Mouse (Mus musculus) liver, adult 2 months (tissue): Measurements from ENCODE around the gene Adamtsl1. TPM values are rescaled to one million over a fixed set of nuclear protein-coding genes. Genes with fewer than 3 reads are reported as not detected.

Source experiments
- DNase-seq: peaks from one replicate; pipeline ENCODE4 v3.0.0-alpha.2; 2011; ENCODE audit warnings: low read depth, low spot score; ENCODE audit errors: extremely low read depth
- H3K27ac ChIP-seq: fragments of 200-500 bp; replicated peaks from 2 replicates; pipeline ENCODE4 v1.5.1; 2012; ENCODE audit warnings: low read depth, mild to moderate bottlenecking, control low read depth, inconsistent platforms, low read length; ENCODE audit not compliant: insufficient read depth
- H3K27me3 ChIP-seq: fragments of 200-500 bp; 2 replicates; pipeline ENCODE4 v1.6.1; 2012; ENCODE audit warnings: mild to moderate bottlenecking, moderate library complexity, low read length, inconsistent platforms; ENCODE audit not compliant: control insufficient read depth, insufficient read depth
- H3K36me3 ChIP-seq: fragments of 200-500 bp; 2 replicates; pipeline ENCODE4 v1.6.1; 2012; ENCODE audit warnings: low read length, inconsistent platforms; ENCODE audit not compliant: control insufficient read depth, insufficient read depth
- H3K4me1 ChIP-seq: fragments of 200-500 bp; 2 replicates; pipeline ENCODE4 v1.6.1; 2011; ENCODE audit warnings: low read length; ENCODE audit not compliant: control insufficient read depth, insufficient read depth
- H3K4me3 ChIP-seq: fragments of 200-500 bp; 2 replicates; pipeline ENCODE4 v1.5.1; 2011; ENCODE audit warnings: low read depth, mild to moderate bottlenecking, control low read depth, low read length, moderate library complexity; ENCODE audit not compliant: insufficient read depth
- H3K79me2 ChIP-seq: fragments of 200-500 bp; 2 replicates; pipeline ENCODE4 v1.6.1; 2012; ENCODE audit warnings: inconsistent platforms, mild to moderate bottlenecking, low read length, moderate library complexity; ENCODE audit not compliant: control insufficient read depth, insufficient read depth
- H3K9ac ChIP-seq: fragments of 200-500 bp; 2 replicates; pipeline ENCODE4 v1.6.1; 2012; ENCODE audit warnings: low read depth, mild to moderate bottlenecking, control low read depth, inconsistent platforms, low read length
- CTCF ChIP-seq: fragments of 200-500 bp; IDR thresholded peaks from 2 replicates; pipeline ENCODE4 v1.5.1; 2011; ENCODE audit warnings: low read depth, low read length, control low read depth
- POLR2A ChIP-seq: fragments of 200-500 bp; IDR thresholded peaks from 2 replicates; pipeline ENCODE4 v1.6.1; 2011; ENCODE audit warnings: low read length, control low read depth; ENCODE audit not compliant: insufficient read depth; ENCODE audit errors: extremely low read depth
- WGBS: fragments of 180-500 bp; shearing (Covaris S2); methylation state at CpG from one replicate; pipeline ENCODE4 v1.1.7; 2018; 5-methylcytosine and 5-hydroxymethylcytosine counted together
- polyA plus RNA-seq: library from polyadenylated mRNA; depleted of rRNA; stranded (reverse); fragments of >200 nt; gene quantifications from 2 replicates; pipeline ENCODE4 v1.2.3, GENCODE M21; 2012
- total RNA-seq: library from RNA; depleted of rRNA; stranded (reverse); fragments of >200 nt; gene quantifications from 2 replicates; pipeline ENCODE4 v1.2.3, GENCODE M21; 2014

Adamtsl1 gene
- total and polyA plus RNA-seq, 2 experiments = 0.61 to 0.65 TPM

DNA sequence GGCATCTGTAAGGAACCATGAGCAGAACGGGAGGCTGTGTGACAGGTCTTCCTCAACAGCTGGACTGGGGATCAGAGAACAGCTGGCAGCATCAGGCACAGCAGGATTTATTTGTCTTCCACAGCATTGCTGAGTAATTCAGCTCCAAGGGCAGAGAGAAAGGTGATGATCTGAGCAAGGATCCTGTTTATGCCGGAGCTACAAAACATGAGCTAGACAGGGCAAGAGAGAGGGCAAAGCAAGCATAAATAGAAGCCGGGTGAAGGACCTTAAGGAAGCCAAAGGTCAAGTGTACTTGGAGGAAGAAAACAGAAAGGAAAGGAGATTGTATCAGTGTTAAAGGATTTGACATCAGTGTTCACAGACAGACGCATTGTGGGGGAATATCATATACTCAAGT lies 158.3 kb downstream of the Adamtsl1 start:
- DNase-seq = no peak
- Histone ChIP-seq H3K79me2 (no peaks in the 10 kb centered on the region), H3K4me1 (no peaks in the 10 kb centered on the region), H3K27ac (no peak overlapping the region), H3K36me3 (no peaks in the 10 kb centered on the region), H3K4me3 (no peak overlapping the region), H3K9ac (no peak overlapping the region), H3K27me3 (no peaks in the 10 kb centered on the region)
- no peak for TF ChIP-seq POLR2A
- 53% methylated on average over 4 of the region's 4 CpGs for WGBS

DNA sequence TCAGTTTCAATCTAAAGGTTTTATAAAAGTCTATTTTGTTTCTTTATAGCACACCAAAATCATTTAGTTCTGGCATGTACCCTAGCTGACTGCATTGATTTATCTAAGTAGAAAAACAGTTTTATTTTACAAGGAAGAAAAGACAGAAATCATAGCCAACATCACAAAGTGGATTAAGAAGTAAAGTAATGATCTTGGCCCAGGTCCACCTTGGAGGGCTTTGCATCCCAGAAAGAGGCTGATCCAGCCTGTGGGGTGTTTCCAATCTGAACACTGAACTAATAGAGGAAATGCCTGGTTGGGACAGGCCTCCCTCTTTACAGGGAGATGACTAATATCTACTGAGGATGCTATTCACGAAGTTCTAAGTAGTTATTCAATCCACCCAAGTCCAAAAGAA lies 163.6 kb downstream of the Adamtsl1 start:
- 26% methylated on average over 1 of the region's 1 CpGs for WGBS
- TF ChIP-seq POLR2A = no peak
- TF ChIP-seq CTCF = no peak

DNA sequence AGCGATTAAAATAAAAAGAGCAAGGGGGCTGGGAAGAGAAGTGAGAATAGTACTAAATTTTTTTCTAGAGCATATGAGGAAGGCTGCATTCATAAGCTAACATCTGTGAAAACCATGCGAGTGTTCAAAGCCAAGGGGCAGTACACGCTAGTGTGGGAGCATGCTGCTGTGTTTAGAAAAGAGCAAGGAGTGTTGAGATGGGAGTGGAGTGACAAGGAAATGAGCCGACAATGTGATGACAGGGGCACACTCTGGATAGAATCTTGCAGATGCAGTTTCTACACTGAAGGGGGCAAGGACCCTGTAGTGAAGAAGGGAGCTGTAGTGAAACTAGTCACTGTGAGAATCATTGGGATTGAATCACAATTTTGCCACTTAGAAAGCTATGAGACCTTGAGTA lies 172.2 kb downstream of the Adamtsl1 start:
- H3K27ac ChIP-seq = no peak overlapping the region
- 87% methylated on average over 4 of the region's 4 CpGs for WGBS
- no peaks in the 10 kb centered on the region for H3K4me1 ChIP-seq
- no peak for TF ChIP-seq CTCF
- TF ChIP-seq POLR2A = no peak
- H3K9ac ChIP-seq = no peak overlapping the region
- no peaks in the 10 kb centered on the region for H3K36me3 ChIP-seq
- no peak for DNase-seq
- no peak overlapping the region for H3K4me3 ChIP-seq
- no peaks in the 10 kb centered on the region for H3K79me2 ChIP-seq
- H3K27me3 ChIP-seq = no peaks in the 10 kb centered on the region

More for the DNA sequence above, 163.6 kb downstream of the Adamtsl1 start:
- Histone ChIP-seq H3K4me3 (no peak overlapping the region), H3K27me3 (no peaks in the 10 kb centered on the region), H3K79me2 (no peaks in the 10 kb centered on the region), H3K4me1 (no peaks in the 10 kb centered on the region), H3K9ac (no peak overlapping the region), H3K27ac (no peak overlapping the region), H3K36me3 (no peaks in the 10 kb centered on the region)
- no peak for DNase-seq

DNA sequence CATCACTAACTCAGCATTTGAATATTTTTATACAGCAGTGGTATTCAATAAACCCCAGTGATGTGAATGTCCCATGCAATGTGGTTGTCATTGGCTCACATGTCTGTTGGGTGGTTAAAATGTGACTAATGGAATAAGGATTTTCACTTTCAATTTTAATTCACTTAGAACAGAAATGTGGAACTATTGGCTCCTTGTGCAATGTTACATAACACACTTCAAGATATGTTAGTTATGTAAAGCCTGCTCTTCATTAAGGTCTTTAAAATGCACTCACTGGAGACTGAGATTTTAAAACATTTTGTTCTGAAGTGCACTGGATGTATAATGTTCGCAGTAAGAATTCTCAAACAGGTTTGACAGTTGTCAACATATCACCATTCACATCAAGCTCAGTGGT lies 181.3 kb downstream of the Adamtsl1 start:
- peak; percentile 1 for DNase-seq
- Histone ChIP-seq H3K27me3 (no peaks in the 10 kb centered on the region), H3K27ac (no peak overlapping the region), H3K4me1 (no peaks in the 10 kb centered on the region), H3K36me3 (no peaks in the 10 kb centered on the region), H3K9ac (no peak overlapping the region), H3K4me3 (no peak overlapping the region), H3K79me2 (no peaks in the 10 kb centered on the region)
- WGBS = 85% methylated on average over 1 of the region's 1 CpGs
- TF ChIP-seq POLR2A = no peak
- no peak for TF ChIP-seq CTCF

DNA sequence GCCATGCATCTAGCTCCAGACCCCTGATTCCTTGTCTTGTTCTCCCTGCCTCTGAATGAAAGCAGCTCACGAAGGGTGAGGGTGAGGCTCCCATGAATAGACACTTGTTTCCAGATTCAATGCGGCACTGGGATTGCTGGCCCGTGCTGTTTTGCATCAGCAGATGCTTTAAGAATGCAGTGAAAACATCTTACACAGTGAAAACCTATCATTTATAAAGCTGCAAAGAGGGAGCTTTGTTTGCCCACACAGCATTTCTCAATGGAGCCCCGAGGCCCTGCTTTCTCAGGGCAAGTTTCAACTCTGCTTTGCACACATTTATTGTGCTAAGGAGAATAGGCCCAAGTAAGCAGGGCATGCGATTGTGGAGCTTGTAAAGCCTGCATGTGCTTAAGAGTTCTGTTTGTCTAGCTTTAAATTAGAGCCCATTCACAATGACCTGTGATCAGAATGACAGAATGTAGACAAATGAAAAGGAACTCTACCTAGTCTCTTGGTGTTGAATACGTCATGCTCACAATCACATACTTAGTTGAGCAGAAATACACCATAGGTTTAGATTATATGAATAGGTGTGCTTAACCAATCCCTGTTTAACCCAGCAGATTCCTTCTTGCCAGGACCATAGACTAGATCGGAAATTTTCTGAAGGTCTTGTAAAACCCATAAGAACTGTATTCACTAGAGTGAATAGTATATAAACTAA lies 193.5 kb downstream of the Adamtsl1 start:
- TF ChIP-seq POLR2A (no peak), CTCF (no peak)
- H3K36me3 ChIP-seq = no peaks in the 10 kb centered on the region
- no peaks in the 10 kb centered on the region for H3K27me3 ChIP-seq
- no peaks in the 10 kb centered on the region for H3K79me2 ChIP-seq
- WGBS = 79% methylated on average over 7 of the region's 7 CpGs
- H3K9ac ChIP-seq = no peak overlapping the region
- H3K4me1 ChIP-seq = no peaks in the 10 kb centered on the region
- no peak for DNase-seq
- no peak overlapping the region for H3K27ac ChIP-seq
- H3K4me3 ChIP-seq = no peak overlapping the region

DNA sequence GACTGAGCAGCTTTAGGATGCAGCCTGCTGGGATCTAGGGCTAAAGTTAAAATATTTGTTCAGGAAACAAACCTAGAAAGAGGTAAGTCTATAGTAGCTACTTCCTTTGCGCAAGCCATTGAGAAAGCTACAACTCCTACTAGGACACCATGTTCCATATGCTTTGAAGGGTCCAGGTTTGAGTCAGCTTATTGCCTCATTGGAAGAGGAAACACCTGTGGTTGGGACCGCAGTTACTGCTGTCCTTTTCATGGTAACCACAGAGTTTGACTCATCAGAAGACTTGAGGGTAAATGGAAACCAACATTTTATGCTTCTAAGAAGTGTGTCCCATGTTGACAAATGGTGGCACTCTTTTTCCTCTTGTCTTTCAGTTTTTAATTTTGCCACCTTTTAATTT lies 195.7 kb downstream of the Adamtsl1 start:
- no peak overlapping the region for H3K4me3 ChIP-seq
- DNase-seq = no peak
- no peak overlapping the region for H3K9ac ChIP-seq
- no peaks in the 10 kb centered on the region for H3K27me3 ChIP-seq
- no peaks in the 10 kb centered on the region for H3K79me2 ChIP-seq
- 91% methylated on average over 2 of the region's 2 CpGs for WGBS
- H3K27ac ChIP-seq = no peak overlapping the region
- no peaks in the 10 kb centered on the region for H3K4me1 ChIP-seq
- H3K36me3 ChIP-seq = no peaks in the 10 kb centered on the region
- TF ChIP-seq POLR2A (no peak), CTCF (no peak)
